Mouse (Mus musculus): ENCODE data around the gene Ptdss2.

Gene Ptdss2

GRCm38 (mm10) chr7:141122689-141123516 is 721 bp downstream of the Ptdss2 start:
- DNase-seq, result peak; percentile 90 to 94

GRCm38 (mm10) chr7:141123517-141123856 is 1.3 kb downstream of the Ptdss2 start:
- no peak for DNase-seq

- peak; percentile 91 to 96 for DNase-seq
Measured at GRCm38 (mm10) chr7:141131024-141131820, 9.0 kb downstream of the Ptdss2 start.

- DNase-seq, result no peak
Measured at GRCm38 (mm10) chr7:141131904-141132755, 9.9 kb downstream of the Ptdss2 start.

GRCm38 (mm10) chr7:141141326-141141725 is 19.1 kb downstream of the Ptdss2 start:
- DNase-seq, result no peak

- DNase-seq, result peak; percentile 45 to 66
Measured at GRCm38 (mm10) chr7:141143112-141143511, 20.9 kb downstream of the Ptdss2 start.

- no peak for DNase-seq
Measured at GRCm38 (mm10) chr7:141143861-141144260, 21.7 kb downstream of the Ptdss2 start.

- peak in 1 of 2 experiments; percentile 45 for DNase-seq
Measured at GRCm38 (mm10) chr7:141144650-141145049, 22.5 kb downstream of the Ptdss2 start.

GRCm38 (mm10) chr7:141145403-141145802 is 23.2 kb downstream of the Ptdss2 start:
- DNase-seq, result peak; percentile 58 to 65

- no peak for DNase-seq
Measured at GRCm38 (mm10) chr7:141146043-141146595, 23.9 kb downstream of the Ptdss2 start.

GRCm38 (mm10) chr7:141147044-141147443 is 24.9 kb downstream of the Ptdss2 start:
- peak; percentile 57 to 78 for DNase-seq

- no peak for DNase-seq
Measured at GRCm38 (mm10) chr7:141148639-141149038, 26.5 kb downstream of the Ptdss2 start.

GRCm38 (mm10) chr7:141155362-141155761 is 33.2 kb downstream of the Ptdss2 start:
- no peak for DNase-seq

- no peak for DNase-seq
Measured at GRCm38 (mm10) chr7:141164397-141164796, 42.2 kb downstream of the Ptdss2 start.

GRCm38 (mm10) chr7:141164850-141165249 is 42.7 kb downstream of the Ptdss2 start:
- DNase-seq, result no peak

GRCm38 (mm10) chr7:141167901-141168517 is 45.8 kb downstream of the Ptdss2 start:
- no peak for DNase-seq

- DNase-seq, result peak in 1 of 2 experiments; percentile 45
Measured at GRCm38 (mm10) chr7:141168518-141168953, 46.4 kb downstream of the Ptdss2 start.

GRCm38 (mm10) chr7:141169300-141169699 is 47.1 kb downstream of the Ptdss2 start:
- DNase-seq, result no peak

GRCm38 (mm10) chr7:141169866-141170265 is 47.7 kb downstream of the Ptdss2 start:
- DNase-seq, result no peak

- peak; percentile 92 to 94 for DNase-seq
Measured at GRCm38 (mm10) chr7:141172116-141173006, 50.2 kb downstream of the Ptdss2 start, which contains the start of gene Rnh1. Rnh1 (minus strand) TSS chr7:141172857.

- DNase-seq, result no peak
Measured at GRCm38 (mm10) chr7:141173323-141173850, 51.2 kb downstream of the Ptdss2 start.

All from cerebellum, postnatal 25 days (tissue).